Mouse (Mus musculus): ENCODE measurements around the gene Etv6. TPM values are rescaled to one million over a fixed set of nuclear protein-coding genes. Genes with fewer than 3 reads are reported as not detected.

Gene Etv6
- polyA plus RNA-seq, 1 experiment from 2014 or later: 13.5 TPM

GRCm38 (mm10) chr6:134207391-134208179, 172.1 kb downstream of the Etv6 start:
- no peak overlapping the region for H3K9ac ChIP-seq (replicated peaks)
- peak; percentile 85 for ATAC-seq (ENCODE audit: low FRiP score, low read depth)
- peaks cover 28% of the 10 kb centered on the region for H3K4me1 ChIP-seq
- no peak overlapping the region for H3K4me3 ChIP-seq
- 77% methylated on average over 19 of the region's 19 CpGs for WGBS
- H3K4me2 ChIP-seq (replicated peaks): no peak overlapping the region
- H3K36me3 ChIP-seq: no peaks in the 10 kb centered on the region
- H3K27ac ChIP-seq (replicated peaks): peak overlapping the region; percentile 58
- no peaks in the 10 kb centered on the region for H3K9me3 ChIP-seq
- H3K27me3 ChIP-seq: no peaks in the 10 kb centered on the region

- ATAC-seq (ENCODE audit: low FRiP score, low read depth): peak; percentile 16; the same call in 1 of the 2 replicates
- peaks cover 28% of the 10 kb centered on the region for H3K4me1 ChIP-seq
- H3K9me3 ChIP-seq: no peaks in the 10 kb centered on the region
- WGBS: 66% methylated on average over 14 of the region's 14 CpGs
- H3K36me3 ChIP-seq: no peaks in the 10 kb centered on the region
- H3K27me3 ChIP-seq: no peaks in the 10 kb centered on the region
- H3K27ac ChIP-seq (replicated peaks): peak overlapping the region; percentile 58; the same call in 1 of the 2 replicates
- H3K9ac ChIP-seq (replicated peaks): no peak overlapping the region
- H3K4me2 ChIP-seq (replicated peaks): no peak overlapping the region
- no peak overlapping the region for H3K4me3 ChIP-seq
These were observed 172.9 kb downstream of the Etv6 start for GRCm38 (mm10) chr6:134208180-134208952.

GRCm38 (mm10) chr6:134210675-134211457, 175.4 kb downstream of the Etv6 start:
- H3K9me3 ChIP-seq: no peaks in the 10 kb centered on the region

GRCm38 (mm10) chr6:134211458-134211776, 175.9 kb downstream of the Etv6 start:
- Histone ChIP-seq H3K27ac (replicated peaks) (no peak overlapping the region), H3K4me1 (peaks cover 28% of the 10 kb centered on the region), H3K9ac (replicated peaks) (no peak overlapping the region), H3K27me3 (no peaks in the 10 kb centered on the region), H3K4me2 (replicated peaks) (no peak overlapping the region), H3K9me3 (no peaks in the 10 kb centered on the region), H3K4me3 (no peak overlapping the region), H3K36me3 (no peaks in the 10 kb centered on the region)
- 88% methylated on average over 9 of the region's 9 CpGs for WGBS
- ATAC-seq (ENCODE audit: low FRiP score, low read depth): no peak

More at GRCm38 (mm10) chr6:134210675-134211457, 175.4 kb downstream of the Etv6 start:
- WGBS: 86% methylated on average over 13 of the region's 13 CpGs
- Histone ChIP-seq H3K4me3 (no peak overlapping the region), H3K4me1 (peaks cover 28% of the 10 kb centered on the region), H3K9ac (replicated peaks) (no peak overlapping the region), H3K27ac (replicated peaks) (no peak overlapping the region), H3K36me3 (no peaks in the 10 kb centered on the region), H3K4me2 (replicated peaks) (no peak overlapping the region), H3K27me3 (no peaks in the 10 kb centered on the region)
- no peak for ATAC-seq (ENCODE audit: low FRiP score, low read depth)

GRCm38 (mm10) chr6:134217747-134218146, 182.2 kb downstream of the Etv6 start:
- Histone ChIP-seq H3K27me3 (no peaks in the 10 kb centered on the region), H3K9ac (replicated peaks) (no peak overlapping the region), H3K36me3 (no peaks in the 10 kb centered on the region), H3K4me3 (no peak overlapping the region), H3K27ac (replicated peaks) (no peak overlapping the region), H3K9me3 (no peaks in the 10 kb centered on the region), H3K4me1 (peaks cover 15% of the 10 kb centered on the region; the same call in 1 of the 2 replicates), H3K4me2 (replicated peaks) (no peak overlapping the region)
- 94% methylated on average over 6 of the region's 6 CpGs for WGBS
- ATAC-seq (ENCODE audit: low FRiP score, low read depth): no peak

GRCm38 (mm10) chr6:134218441-134218840, 182.9 kb downstream of the Etv6 start:
- Histone ChIP-seq H3K27ac (replicated peaks) (no peak overlapping the region), H3K9me3 (no peaks in the 10 kb centered on the region), H3K36me3 (0 out of 2 replicates have a peak, but pooled peaks cover 4% of the 10 kb centered on the region), H3K4me3 (no peak overlapping the region), H3K9ac (replicated peaks) (no peak overlapping the region), H3K4me2 (replicated peaks) (no peak overlapping the region), H3K27me3 (no peaks in the 10 kb centered on the region), H3K4me1 (peaks cover 16% of the 10 kb centered on the region; the same call in 1 of the 2 replicates)
- 84% methylated on average over 3 of the region's 3 CpGs for WGBS
- ATAC-seq (ENCODE audit: low FRiP score, low read depth): no peak

GRCm38 (mm10) chr6:134219358-134219757, 183.9 kb downstream of the Etv6 start:
- Histone ChIP-seq H3K9ac (replicated peaks) (no peak overlapping the region), H3K4me2 (replicated peaks) (no peak overlapping the region), H3K27ac (replicated peaks) (no peak overlapping the region), H3K4me1 (peaks cover 16% of the 10 kb centered on the region; the same call in 1 of the 2 replicates), H3K9me3 (no peaks in the 10 kb centered on the region), H3K4me3 (no peak overlapping the region), H3K27me3 (no peaks in the 10 kb centered on the region), H3K36me3 (0 out of 2 replicates have a peak, but pooled peaks cover 4% of the 10 kb centered on the region)
- 72% methylated on average over 6 of the region's 6 CpGs for WGBS
- no peak for ATAC-seq (ENCODE audit: low FRiP score, low read depth)

GRCm38 (mm10) chr6:134220209-134220777, 184.8 kb downstream of the Etv6 start:
- Histone ChIP-seq H3K27ac (replicated peaks) (no peak overlapping the region), H3K27me3 (no peaks in the 10 kb centered on the region), H3K9me3 (no peaks in the 10 kb centered on the region), H3K4me1 (peaks cover 16% of the 10 kb centered on the region; the same call in 1 of the 2 replicates), H3K4me2 (replicated peaks) (no peak overlapping the region), H3K36me3 (0 out of 2 replicates have a peak, but pooled peaks cover 9% of the 10 kb centered on the region), H3K9ac (replicated peaks) (no peak overlapping the region), H3K4me3 (no peak overlapping the region)
- 88% methylated on average over 13 of the region's 13 CpGs for WGBS
- no peak for ATAC-seq (ENCODE audit: low FRiP score, low read depth)

GRCm38 (mm10) chr6:134222248-134222929, 186.9 kb downstream of the Etv6 start:
- no peak overlapping the region for H3K4me3 ChIP-seq
- peaks cover 16% of the 10 kb centered on the region; the same call in 1 of the 2 replicates for H3K4me1 ChIP-seq
- no peak overlapping the region for H3K4me2 ChIP-seq (replicated peaks)
- WGBS: 51% methylated on average over 8 of the region's 8 CpGs
- H3K27me3 ChIP-seq: no peaks in the 10 kb centered on the region
- no peak for ATAC-seq (ENCODE audit: low FRiP score, low read depth)
- H3K9ac ChIP-seq (replicated peaks): no peak overlapping the region
- H3K9me3 ChIP-seq: no peaks in the 10 kb centered on the region
- H3K36me3 ChIP-seq: peaks cover 9% of the 10 kb centered on the region; the same call in 1 of the 2 replicates
- H3K27ac ChIP-seq (replicated peaks): no peak overlapping the region

GRCm38 (mm10) chr6:134225564-134225963, 190.1 kb downstream of the Etv6 start:
- Histone ChIP-seq H3K27ac (replicated peaks) (no peak overlapping the region), H3K4me2 (replicated peaks) (no peak overlapping the region), H3K4me3 (no peak overlapping the region), H3K27me3 (no peaks in the 10 kb centered on the region), H3K9ac (replicated peaks) (no peak overlapping the region), H3K4me1 (peaks cover 9% of the 10 kb centered on the region; the same call in 1 of the 2 replicates), H3K9me3 (no peaks in the 10 kb centered on the region), H3K36me3 (peaks cover 15% of the 10 kb centered on the region)
- 94% methylated on average over 11 of the region's 11 CpGs for WGBS
- no peak for ATAC-seq (ENCODE audit: low FRiP score, low read depth)
